ENCODE assay signal across 11 mouse cellular contexts in genomic region chr4:119462457-119462856, GRCm38 (mm10). TPM values are rescaled to one million over a fixed set of nuclear protein-coding genes. Genes with fewer than 3 reads are reported as not detected.
DNase-seq lines count a peak whose midpoint lies in the region; ATAC-seq and TF ChIP-seq lines count a peak whose summit lies in the region.
"Had no signal": no experiment of that assay in that cellular context is flagged by ENCODE, and none has a peak within 500 bp of the region (broad histone marks: within the 10 kb centered on the region; RNA-seq: fewer than 3 reads in every experiment).

No protein-coding gene starts in this region.

- peak overlapping the region; percentile 82 for H3K27ac ChIP-seq in heart, embryonic 15.5 days
- H3K27ac ChIP-seq in lung, postnatal 0 days (ENCODE audit: low read length) = peak overlapping the region; percentile 51; the same call in 1 of the 2 replicates
- peak overlapping the region; percentile 70 for H3K27ac ChIP-seq in hindbrain, embryonic 16.5 days (ENCODE audit: low read depth, low read length)
- H3K27ac ChIP-seq in neural tube, embryonic 15.5 days (replicated peaks) = peak overlapping the region; percentile 88

- no peak for TF ChIP-seq CTCF in lung, postnatal 0 days (IDR thresholded peaks at IDR 0.05)

- H3K9ac ChIP-seq in heart, embryonic 15.5 days = no peak overlapping the region
- H3K9ac ChIP-seq in lung, postnatal 0 days (replicated peaks; ENCODE audit: low read depth) = no peak overlapping the region
- H3K9ac ChIP-seq in hindbrain, embryonic 16.5 days (ENCODE audit: low read depth, low read length) = no peak overlapping the region
- no peak overlapping the region for H3K9ac ChIP-seq in neural tube, embryonic 15.5 days (replicated peaks)
- H3K9ac ChIP-seq: liver, postnatal 0 days had no signal

- no peak for DNase-seq in heart, adult 11 months
- peak; percentile 69 for DNase-seq in lung, postnatal 0 days (ENCODE audit: low spot score)
- no peak for DNase-seq in lung, postnatal 4 days
- no peak for DNase-seq in yolk sac, embryonic 10.5 days (ENCODE audit: low spot score)
- DNase-seq: liver, postnatal 0 days had no signal

- no peak for ATAC-seq in heart, embryonic 15.5 days (replicated peaks; ENCODE audit: insufficient number of reproducible peaks, insufficient read depth, low FRiP score, low read depth)
- ATAC-seq in lung, postnatal 0 days = peak; percentile 21; the same call in 1 of the 2 replicates
- peak; percentile 1; the same call in 1 of the 2 replicates for ATAC-seq in hindbrain, embryonic 16.5 days
- ATAC-seq in neural tube, embryonic 15.5 days (ENCODE audit: low FRiP score) = no peak
- ATAC-seq: inflammation-experienced regulatory T-cells, adult 6 months had no signal

- WGBS in heart, embryonic 15.5 days = 75% methylated on average over 3 of the region's 3 CpGs
- 61% methylated on average over 3 of the region's 3 CpGs for WGBS in lung, postnatal 0 days
- WGBS in hindbrain, embryonic 16.5 days = 79% methylated on average over 3 of the region's 3 CpGs
- 87% methylated on average over 3 of the region's 3 CpGs for WGBS in neural tube, embryonic 15.5 days

- peaks cover 3% of the 10 kb centered on the region; the same call in 1 of the 2 replicates for H3K27me3 ChIP-seq in heart, embryonic 15.5 days
- no peaks in the 10 kb centered on the region for H3K27me3 ChIP-seq in lung, postnatal 0 days (replicated peaks; ENCODE audit: insufficient read depth, low read length)
- H3K27me3 ChIP-seq in hindbrain, embryonic 16.5 days (replicated peaks; ENCODE audit: control insufficient read depth, insufficient read depth, low read length) = no peaks in the 10 kb centered on the region
- no peaks in the 10 kb centered on the region for H3K27me3 ChIP-seq in neural tube, embryonic 15.5 days (replicated peaks)

- no peaks in the 10 kb centered on the region for H3K36me3 ChIP-seq in heart, embryonic 15.5 days
- H3K36me3 ChIP-seq in lung, postnatal 0 days (ENCODE audit: insufficient read depth, low read length) = no peaks in the 10 kb centered on the region
- no peaks in the 10 kb centered on the region for H3K36me3 ChIP-seq in hindbrain, embryonic 16.5 days (ENCODE audit: control insufficient read depth, insufficient read depth, low read length)
- H3K36me3 ChIP-seq in neural tube, embryonic 15.5 days = peaks cover 6% of the 10 kb centered on the region; the same call in 1 of the 2 replicates
- H3K36me3 ChIP-seq: limb, embryonic 10.5 days had no signal

- peaks cover 37% of the 10 kb centered on the region for H3K4me1 ChIP-seq in heart, embryonic 15.5 days (replicated peaks)
- peaks cover 16% of the 10 kb centered on the region; the same call in 1 of the 2 replicates for H3K4me1 ChIP-seq in lung, postnatal 0 days (ENCODE audit: insufficient read depth, low read depth, low read length)
- H3K4me1 ChIP-seq in hindbrain, embryonic 16.5 days (ENCODE audit: control insufficient read depth, insufficient read depth, low read depth, low read length) = peaks cover 29% of the 10 kb centered on the region
- peaks cover 40% of the 10 kb centered on the region for H3K4me1 ChIP-seq in neural tube, embryonic 15.5 days

- no peak overlapping the region for H3K4me3 ChIP-seq in heart, embryonic 15.5 days
- no peak overlapping the region for H3K4me3 ChIP-seq in lung, postnatal 0 days (ENCODE audit: low read depth, low read length)
- no peak overlapping the region for H3K4me3 ChIP-seq in hindbrain, embryonic 16.5 days (ENCODE audit: low read length)
- no peak overlapping the region for H3K4me3 ChIP-seq in neural tube, embryonic 15.5 days (replicated peaks)
- H3K4me3 ChIP-seq: limb, embryonic 10.5 days had no signal

- TF ChIP-seq EP300 in lung, postnatal 0 days (IDR thresholded peaks at IDR 0.05) = no peak

- peak overlapping the region; percentile 41; the same call in 1 of the 2 replicates for H3K4me2 ChIP-seq in heart, embryonic 15.5 days
- no peak overlapping the region for H3K4me2 ChIP-seq in lung, postnatal 0 days (replicated peaks; ENCODE audit: low read depth, low read length)
- no peak overlapping the region for H3K4me2 ChIP-seq in hindbrain, embryonic 16.5 days (ENCODE audit: low read length)
- H3K4me2 ChIP-seq in neural tube, embryonic 15.5 days = peak overlapping the region; percentile 18

- no peaks in the 10 kb centered on the region for H3K9me3 ChIP-seq in heart, embryonic 15.5 days (replicated peaks)
- H3K9me3 ChIP-seq in lung, postnatal 0 days (ENCODE audit: low read length) = no peaks in the 10 kb centered on the region
- H3K9me3 ChIP-seq in hindbrain, embryonic 16.5 days (ENCODE audit: control insufficient read depth, low read length) = no peaks in the 10 kb centered on the region
- no peaks in the 10 kb centered on the region for H3K9me3 ChIP-seq in neural tube, embryonic 15.5 days (replicated peaks)
- H3K9me3 ChIP-seq: limb, embryonic 10.5 days had no signal

RNA-seq across cellular contexts. Expression of gene Rimkla, which starts 30.0 kb away (rescaled TPM):
- 4.1 and 4.2 TPM in 2 replicates for polyA plus RNA-seq in heart, embryonic 15.5 days (2015; fragmentation: Nextera tagmentation; extraction: Ambion mirVana)
- 0.30 and 0.31 TPM in 2 replicates for polyA plus RNA-seq in lung, postnatal 0 days (2015; fragmentation: Nextera tagmentation; extraction: Ambion mirVana)
- 28.2 and 30.3 TPM in 2 replicates for polyA plus RNA-seq in hindbrain, embryonic 16.5 days (2015; fragmentation: Nextera tagmentation; extraction: Ambion mirVana)
- polyA plus RNA-seq in neural tube, embryonic 15.5 days (2015; fragmentation: Nextera tagmentation; extraction: Ambion mirVana) = 26.6 and 29.9 TPM in 2 replicates
- polyA plus RNA-seq: liver, postnatal 0 days had no signal

RNA-seq across cellular contexts. Expression of gene Zmynd12, which starts 39.8 kb away (rescaled TPM):
- polyA plus RNA-seq in heart, embryonic 15.5 days (2015; fragmentation: Nextera tagmentation; extraction: Ambion mirVana) = 0.15 and 0.28 TPM in 2 replicates
- polyA plus RNA-seq in lung, postnatal 0 days (2015; fragmentation: Nextera tagmentation; extraction: Ambion mirVana) = 2.9 and 3.3 TPM in 2 replicates
- 0.63 and 0.89 TPM in 2 replicates for polyA plus RNA-seq in hindbrain, embryonic 16.5 days (2015; fragmentation: Nextera tagmentation; extraction: Ambion mirVana)
- polyA plus RNA-seq in neural tube, embryonic 15.5 days (2015; fragmentation: Nextera tagmentation; extraction: Ambion mirVana) = 0.44 and 0.46 TPM in 2 replicates
- polyA plus RNA-seq: embryonic facial prominence, embryonic 11.5 days; inflammation-experienced regulatory T-cells, adult 6 months; limb, embryonic 10.5 days had no signal

RNA-seq across cellular contexts. Expression of gene Ppcs, which starts 40.2 kb away (rescaled TPM):
- 27.0 and 28.8 TPM in 2 replicates for polyA plus RNA-seq in heart, embryonic 15.5 days (2015; fragmentation: Nextera tagmentation; extraction: Ambion mirVana)
- polyA plus RNA-seq in lung, postnatal 0 days (2015; fragmentation: Nextera tagmentation; extraction: Ambion mirVana) = 28.4 and 30.5 TPM in 2 replicates
- 22.2 and 27.3 TPM in 2 replicates for polyA plus RNA-seq in hindbrain, embryonic 16.5 days (2015; fragmentation: Nextera tagmentation; extraction: Ambion mirVana)
- 21.8 and 28.5 TPM in 2 replicates for polyA plus RNA-seq in neural tube, embryonic 15.5 days (2015; fragmentation: Nextera tagmentation; extraction: Ambion mirVana)

RNA-seq across cellular contexts. Expression of gene Ccdc30, which starts 47.1 kb away (rescaled TPM):
- 2.7 and 3.2 TPM in 2 replicates for polyA plus RNA-seq in heart, embryonic 15.5 days (2015; fragmentation: Nextera tagmentation; extraction: Ambion mirVana)
- 7.3 and 7.8 TPM in 2 replicates for polyA plus RNA-seq in lung, postnatal 0 days (2015; fragmentation: Nextera tagmentation; extraction: Ambion mirVana)
- polyA plus RNA-seq in hindbrain, embryonic 16.5 days (2015; fragmentation: Nextera tagmentation; extraction: Ambion mirVana) = 18.8 and 20.0 TPM in 2 replicates
- 20.2 and 22.0 TPM in 2 replicates for polyA plus RNA-seq in neural tube, embryonic 15.5 days (2015; fragmentation: Nextera tagmentation; extraction: Ambion mirVana)

Comparison
In these comparisons a context has a peak if more than half of its experiments do, and no peak if none do; other contexts are left out.
1. ATAC-seq: peak in lung, postnatal 0 days (single experiment) and hindbrain, embryonic 16.5 days (single experiment); none in heart, embryonic 15.5 days (single experiment) and neural tube, embryonic 15.5 days (single experiment).
2. H3K4me2 ChIP-seq: peak in heart, embryonic 15.5 days (single experiment) and neural tube, embryonic 15.5 days (single experiment); none in lung, postnatal 0 days (single experiment) and hindbrain, embryonic 16.5 days (single experiment).
3. Peak in every context shown above with its lines, with median percentiles within 50 percentile points of each other: H3K27ac ChIP-seq.